Mouse (Mus musculus): ENCODE results near the gene Vasn. TPM values are rescaled to one million over a fixed set of nuclear protein-coding genes. Genes with fewer than 3 reads are reported as not detected.

The Vasn gene
- total and polyA plus RNA-seq, 3 experiments: 2.0 to 5.0 (median 2.2) TPM

DNA sequence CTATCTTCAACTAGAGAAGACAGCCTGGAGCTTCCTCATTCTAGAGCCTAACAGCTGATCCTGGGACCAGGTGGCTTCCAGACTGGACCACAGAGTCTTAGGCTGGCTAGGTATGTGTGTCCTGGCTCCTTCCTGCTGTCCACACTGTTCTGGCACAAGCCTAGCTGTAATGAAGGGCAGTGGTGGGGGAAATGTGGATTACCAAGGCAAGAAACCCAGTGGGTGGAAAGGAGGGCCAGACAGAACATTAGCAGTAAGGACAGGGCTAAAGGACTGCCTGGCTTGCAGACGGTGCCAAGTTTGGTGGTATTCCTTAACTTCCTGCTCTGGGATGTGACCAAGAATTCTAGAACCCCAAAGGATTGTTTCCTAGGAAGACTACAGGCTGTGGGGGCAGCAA is 11.3 kb downstream of the Vasn start:
- no peak for DNase-seq (ENCODE audit: extremely low read depth)
- Histone ChIP-seq H3K4me2 (ENCODE audit: insufficient read depth, low read depth, poor library complexity, severe bottlenecking) (no peak overlapping the region), H3K27me3 (replicated peaks) (no peaks in the 10 kb centered on the region), H3K79me2 (replicated peaks; ENCODE audit: control insufficient read depth, extremely low read depth, insufficient read depth, poor library complexity, severe bottlenecking) (no peaks in the 10 kb centered on the region), H3K4me3 (replicated peaks in 1 of 3; ENCODE audit: low read depth in 2 of 3, low read length in 2 of 3, poor library complexity in 1 of 3) (no peak overlapping the region), H3K27ac (ENCODE audit: insufficient read depth, low read depth) (no peak overlapping the region), H3K9me3 (replicated peaks; ENCODE audit: low read length) (no peaks in the 10 kb centered on the region), H3K4me1 (ENCODE audit: control insufficient read depth in 1 of 2, insufficient read depth in 2 of 2) (peaks cover 0 to 4% of the 10 kb centered on the region in 2 experiments; a peak in 2 of 4 replicates), H3K9ac (ENCODE audit: insufficient read depth, low read depth) (no peak overlapping the region), H3K36me3 (replicated peaks in 1 of 2; ENCODE audit: control insufficient read depth in 1 of 2, insufficient read depth in 1 of 2, low read length in 1 of 2) (peaks cover 79 to 100% of the 10 kb centered on the region in 2 experiments)
- in situ Hi-C loops (cut with MboI; ENCODE audit: low pct_ligation_motif_present, low pct_unique_long_range_greater_than_20kb, low sequenced_read_pairs) (no loop called here), dilution Hi-C loops (cut with MboI; ENCODE audit: extremely low pct_ligation_motif_present, extremely low pct_unique_long_range_greater_than_20kb, low sequenced_read_pairs) (no loop called here)
- TF ChIP-seq MYC (IDR thresholded peaks at IDR 0.05; ENCODE audit: low read depth, low read length): no peak

DNA sequence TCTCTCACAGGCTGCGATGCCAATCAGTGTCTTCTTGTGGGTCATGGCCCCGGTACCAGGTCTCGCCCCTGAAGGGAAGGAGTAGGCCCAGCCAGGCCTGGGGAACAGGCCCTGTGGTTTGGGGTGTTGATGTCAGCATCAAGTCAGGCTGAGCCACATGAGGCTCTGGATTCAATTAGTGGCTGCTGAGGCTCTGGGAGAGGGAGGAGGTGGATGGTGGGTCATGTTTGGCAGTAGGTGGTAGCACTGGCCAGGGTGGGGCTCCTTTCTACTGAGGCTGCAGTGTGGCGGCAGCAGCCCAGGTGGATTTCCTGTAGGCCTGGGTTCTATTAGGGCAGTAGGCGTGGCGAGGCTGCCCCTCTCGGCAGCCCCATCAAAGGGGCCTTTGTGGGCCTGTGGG is 11.9 kb downstream of the Vasn start:
- dilution Hi-C loops (cut with MboI; ENCODE audit: extremely low pct_ligation_motif_present, extremely low pct_unique_long_range_greater_than_20kb, low sequenced_read_pairs) (no loop called here), in situ Hi-C loops (cut with MboI; ENCODE audit: low pct_ligation_motif_present, low pct_unique_long_range_greater_than_20kb, low sequenced_read_pairs) (no loop called here)
- no peak overlapping the region for H3K4me2 ChIP-seq (ENCODE audit: insufficient read depth, low read depth, poor library complexity, severe bottlenecking)
- no peaks in the 10 kb centered on the region for H3K27me3 ChIP-seq (replicated peaks)
- H3K4me3 ChIP-seq (replicated peaks in 1 of 3; ENCODE audit: low read depth in 2 of 3, low read length in 2 of 3, poor library complexity in 1 of 3): no peak overlapping the region
- no peak for DNase-seq (ENCODE audit: extremely low read depth)
- peaks cover 84 to 100% of the 10 kb centered on the region in 2 experiments for H3K36me3 ChIP-seq (replicated peaks in 1 of 2; ENCODE audit: control insufficient read depth in 1 of 2, insufficient read depth in 1 of 2, low read length in 1 of 2)
- no peaks in the 10 kb centered on the region for H3K9me3 ChIP-seq (replicated peaks; ENCODE audit: low read length)
- no peak overlapping the region for H3K27ac ChIP-seq (ENCODE audit: insufficient read depth, low read depth)
- H3K9ac ChIP-seq (ENCODE audit: insufficient read depth, low read depth): no peak overlapping the region
- H3K4me1 ChIP-seq (ENCODE audit: control insufficient read depth in 1 of 2, insufficient read depth in 2 of 2): peaks cover 0 to 10% of the 10 kb centered on the region in 2 experiments; a peak in 2 of 4 replicates
- TF ChIP-seq CTCF (conservative IDR thresholded peaks at IDR 0.05 in 1 of 2, IDR thresholded peaks at IDR 0.05 in 1 of 2; ENCODE audit: low read depth in 2 of 2, low read length in 2 of 2) (no peak), RAD21 (IDR thresholded peaks at IDR 0.05; ENCODE audit: low read depth, low read length) (no peak), MXI1 (IDR thresholded peaks at IDR 0.05; ENCODE audit: low read depth, low read length) (no peak), ZNF384 (IDR thresholded peaks at IDR 0.05; ENCODE audit: low read depth, low read length) (no peak), MAFK (IDR thresholded peaks at IDR 0.05; ENCODE audit: insufficient replicate concordance, low read length) (no peak), POLR2A (IDR thresholded peaks at IDR 0.05; ENCODE audit: low read depth, low read length) (no peak), MEF2A (IDR thresholded peaks at IDR 0.05; ENCODE audit: borderline replicate concordance, low read depth, low read length) (no peak), E2F4 (IDR thresholded peaks at IDR 0.05; ENCODE audit: insufficient replicate concordance, low read depth, low read length) (no peak), JUND (conservative IDR thresholded peaks at IDR 0.05; ENCODE audit: low read depth, low read length) (no peak), MAZ (IDR thresholded peaks at IDR 0.05; ENCODE audit: low read depth, low read length) (no peak), IRF4 (IDR thresholded peaks at IDR 0.05; ENCODE audit: low read depth, low read length) (no peak), TCF12 (IDR thresholded peaks at IDR 0.05; ENCODE audit: low read depth, low read length) (no peak), UBTF (IDR thresholded peaks at IDR 0.05; ENCODE audit: low read depth, low read length) (no peak), GABPA (IDR thresholded peaks at IDR 0.05; ENCODE audit: insufficient replicate concordance, low read depth, low read length) (no peak), CHD1 (IDR thresholded peaks at IDR 0.05; ENCODE audit: low read depth, low read length) (no peak), JUN (IDR thresholded peaks at IDR 0.05; ENCODE audit: insufficient read depth, low read depth, low read length) (no peak), HCFC1 (IDR thresholded peaks at IDR 0.05; ENCODE audit: low read depth, low read length) (no peak), ZKSCAN1 (IDR thresholded peaks at IDR 0.05; ENCODE audit: borderline replicate concordance, low read depth, low read length) (no peak), SMC3 (IDR thresholded peaks at IDR 0.05; ENCODE audit: low read depth, low read length) (no peak)
- no peaks in the 10 kb centered on the region for H3K79me2 ChIP-seq (replicated peaks; ENCODE audit: control insufficient read depth, extremely low read depth, insufficient read depth, poor library complexity, severe bottlenecking)

Measured in CH12.LX (cell line).